22 mouse cellular contexts compared by ENCODE assay signal in the genomic region with DNA sequence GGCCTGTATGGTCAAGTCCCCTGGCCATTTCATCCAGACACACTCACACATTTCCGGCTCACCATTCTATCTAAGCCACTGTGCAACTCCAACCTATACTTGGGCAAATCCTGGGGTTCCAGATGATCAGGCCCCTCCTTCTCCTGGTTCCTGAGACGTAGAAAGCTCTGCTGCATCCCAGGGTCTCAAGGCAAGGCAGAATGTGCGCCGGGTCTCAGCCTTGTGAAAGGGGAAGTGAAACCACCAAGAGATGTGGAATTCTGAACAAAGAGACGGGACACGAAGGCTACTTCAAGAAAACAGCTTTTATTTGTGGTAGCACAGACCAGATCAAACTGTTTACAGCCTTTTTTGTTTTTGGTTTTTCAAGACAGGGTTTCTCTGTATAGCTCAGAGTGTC. TPM values are rescaled to one million over a fixed set of nuclear protein-coding genes. Genes with fewer than 3 reads are reported as not detected.
A peak's percentile ranks its signal among the peaks of the same experiment; 100 is the strongest.
DNase-seq lines count a peak whose midpoint lies in the region; ATAC-seq and TF ChIP-seq lines count a peak whose summit lies in the region.
"Had no signal": no experiment of that assay in that cellular context is flagged by ENCODE, and none has a peak within 500 bp of the region (broad histone marks: within the 10 kb centered on the region; RNA-seq: fewer than 3 reads in every experiment).

No protein-coding gene starts in this region.

- no peaks in the 10 kb centered on the region for H3K9me3 ChIP-seq in hindbrain, embryonic 16.5 days (ENCODE audit: control insufficient read depth, low read length)
- H3K9me3 ChIP-seq: embryonic facial prominence, embryonic 12.5 days; embryonic facial prominence, embryonic 15.5 days; heart, embryonic 12.5 days; heart, embryonic 15.5 days had no signal

- peaks cover 57% of the 10 kb centered on the region for H3K79me2 ChIP-seq in macrophage (ENCODE audit: inconsistent target)

- no peak for TF ChIP-seq CTCF in layer of hippocampus, adult 2 months (conservative IDR thresholded peaks at IDR 0.05)
- no peak for TF ChIP-seq CTCF in bone marrow macrophage, adult 2 months (IDR thresholded peaks at IDR 0.05; ENCODE audit: low read depth, low read length)

- ATAC-seq in hindbrain, embryonic 16.5 days = no peak
- ATAC-seq: forebrain, embryonic 14.5 days; forebrain, postnatal 0 days had no signal

- no peak overlapping the region for H3K4me2 ChIP-seq in hindbrain, embryonic 16.5 days (ENCODE audit: low read length)
- H3K4me2 ChIP-seq: embryonic facial prominence, embryonic 12.5 days; embryonic facial prominence, embryonic 15.5 days; heart, embryonic 12.5 days; heart, embryonic 15.5 days; hindbrain, embryonic 14.5 days had no signal

- WGBS in macrophage (ENCODE audit: missing documents) = 37% methylated on average over 6 of the region's 6 CpGs
- 95% methylated on average over 6 of the region's 6 CpGs for WGBS in hindbrain, embryonic 16.5 days

- no peaks in the 10 kb centered on the region for H3K27me3 ChIP-seq in hindbrain, embryonic 16.5 days (replicated peaks; ENCODE audit: control insufficient read depth, insufficient read depth, low read length)
- H3K27me3 ChIP-seq: embryonic facial prominence, embryonic 12.5 days; embryonic facial prominence, embryonic 15.5 days; heart, embryonic 12.5 days; heart, embryonic 15.5 days had no signal

- peaks cover 39% of the 10 kb centered on the region for H3K36me3 ChIP-seq in macrophage (ENCODE audit: inconsistent target)
- H3K36me3 ChIP-seq in hindbrain, embryonic 16.5 days (ENCODE audit: control insufficient read depth, insufficient read depth, low read length) = peaks cover 34% of the 10 kb centered on the region

- H3K4me3 ChIP-seq in layer of hippocampus, adult 2 months = no peak overlapping the region
- no peak overlapping the region for H3K4me3 ChIP-seq in bone marrow macrophage, adult 2 months (ENCODE audit: insufficient read depth, low read length)
- H3K4me3 ChIP-seq in macrophage (ENCODE audit: inconsistent target) = no peak overlapping the region
- H3K4me3 ChIP-seq in hindbrain, embryonic 16.5 days (ENCODE audit: low read length) = no peak overlapping the region
- H3K4me3 ChIP-seq: embryonic facial prominence, embryonic 12.5 days; embryonic facial prominence, embryonic 15.5 days; heart, embryonic 12.5 days; heart, embryonic 15.5 days had no signal

- H3K27ac ChIP-seq in layer of hippocampus, adult 2 months = 0 out of 2 replicates have a peak overlapping the region, but pooled peaks have one; percentile 23
- peak overlapping the region; percentile 63 for H3K27ac ChIP-seq in bone marrow macrophage, adult 2 months (ENCODE audit: insufficient read depth, low read depth, low read length)
- H3K27ac ChIP-seq in macrophage = peak overlapping the region; percentile 14
- H3K27ac ChIP-seq in hindbrain, embryonic 16.5 days (ENCODE audit: low read depth, low read length) = no peak overlapping the region
- H3K27ac ChIP-seq: embryonic facial prominence, embryonic 12.5 days; embryonic facial prominence, embryonic 15.5 days; heart, embryonic 15.5 days; hindbrain, embryonic 14.5 days had no signal

- no peak for TF ChIP-seq POLR2A in bone marrow macrophage, adult 2 months (IDR thresholded peaks at IDR 0.05; ENCODE audit: borderline replicate concordance, low read depth, low read length)

- H3K4me1 ChIP-seq in bone marrow macrophage, adult 2 months (ENCODE audit: control insufficient read depth, insufficient read depth, low read length) = peaks cover 53% of the 10 kb centered on the region
- H3K4me1 ChIP-seq in hindbrain, embryonic 16.5 days (ENCODE audit: control insufficient read depth, insufficient read depth, low read depth, low read length) = no peaks in the 10 kb centered on the region
- H3K4me1 ChIP-seq: embryonic facial prominence, embryonic 12.5 days; embryonic facial prominence, embryonic 15.5 days had no signal

- DNase-seq in layer of hippocampus, adult 2 months (ENCODE audit: low spot score in 2 of 2) = no peak
- no peak for DNase-seq in layer of hippocampus, adult 18-20 months (ENCODE audit: low spot score in 2 of 2)
- DNase-seq in retina, postnatal 1 day = no peak
- DNase-seq: adrenal gland, adult 8-10 months; adrenal gland, postnatal 25 days; cerebellum, adult 18-20 months; cerebellum, adult 9-10 months; cerebellum, postnatal 14 days; forebrain, postnatal 0 days; gastrocnemius, postnatal 25 days; heart, adult 18-20 months; heart, postnatal 10 days; heart, postnatal 4 days had no signal

- no peak overlapping the region for H3K9ac ChIP-seq in hindbrain, embryonic 16.5 days (ENCODE audit: low read depth, low read length)
- H3K9ac ChIP-seq: embryonic facial prominence, embryonic 12.5 days; embryonic facial prominence, embryonic 15.5 days; forebrain, postnatal 0 days; heart, embryonic 12.5 days; heart, embryonic 15.5 days; hindbrain, embryonic 14.5 days had no signal

RNA-seq across cellular contexts. Expression of gene Arid4a, which starts 9.6 kb away (rescaled TPM):
- total RNA-seq in layer of hippocampus, adult 2 months (2021) = 10 to 100 TPM; 37.3 to 40.2 TPM
- 10 to 100 TPM; 40.9 to 44.2 TPM for total RNA-seq in layer of hippocampus, adult 18-20 months (2021)
- 68.0 and 78.1 TPM in 2 replicates for polyA plus RNA-seq in bone marrow macrophage, adult 2 months (2012; ENCODE audit: insufficient read depth, insufficient read length, missing spikeins)
- 100 to 1,000 TPM in 25 of 26 experiments, 10 to 100 TPM in 1; 89.8 to 317 (median 227) TPM for total RNA-seq in macrophage (2018; cell fraction: chromatin; rRNA removed)
- total RNA-seq in macrophage (2018; cell fraction: cytosol; rRNA removed) = 10 to 100 TPM; 11.7 to 39.1 (median 31.2) TPM
- total RNA-seq in macrophage (2018; cell fraction: nucleus; rRNA removed) = 100 to 1,000 TPM in 7 of 26 experiments, 10 to 100 TPM in 19; 46.9 to 144 (median 92.7) TPM
- 17.8 to 50.5 TPM (median 26.8 TPM) in 3 replicates for polyA plus RNA-seq in macrophage (2018)
- 41.4 and 41.7 TPM in 2 replicates for polyA plus RNA-seq in hindbrain, embryonic 16.5 days (2015; fragmentation: Nextera tagmentation; extraction: Ambion mirVana)

RNA-seq across cellular contexts. Expression of gene Psma3, which starts 31.7 kb away (rescaled TPM):
- total RNA-seq in layer of hippocampus, adult 2 months (2021) = 100 to 1,000 TPM; 193 to 200 TPM
- 100 to 1,000 TPM; 185 to 216 TPM for total RNA-seq in layer of hippocampus, adult 18-20 months (2021)
- 153 and 169 TPM in 2 replicates for polyA plus RNA-seq in bone marrow macrophage, adult 2 months (2012; ENCODE audit: insufficient read depth, insufficient read length, missing spikeins)
- 100 to 1,000 TPM; 126 to 282 (median 203) TPM for total RNA-seq in macrophage (2018; cell fraction: chromatin; rRNA removed)
- total RNA-seq in macrophage (2018; cell fraction: cytosol; rRNA removed) = 100 to 1,000 TPM; 131 to 253 (median 177) TPM
- total RNA-seq in macrophage (2018; cell fraction: nucleus; rRNA removed) = 100 to 1,000 TPM; 100 to 256 (median 165) TPM
- 163 to 269 TPM (median 248 TPM) in 3 replicates for polyA plus RNA-seq in macrophage (2018)
- polyA plus RNA-seq in hindbrain, embryonic 16.5 days (2015; fragmentation: Nextera tagmentation; extraction: Ambion mirVana) = 489 and 503 TPM in 2 replicates
